Mouse (Mus musculus): Measurements from ENCODE around the gene Dppa4.

The Dppa4 gene

GRCm38 (mm10) chr16:48323602-48324345, 40.2 kb downstream of the Dppa4 start:
- DNase-seq (ENCODE audit: low spot score in 2 of 2), result no peak

- DNase-seq (ENCODE audit: low spot score in 2 of 2), result no peak
Measured at GRCm38 (mm10) chr16:48326903-48327302, 43.4 kb downstream of the Dppa4 start.

- no peak for DNase-seq (ENCODE audit: low spot score in 2 of 2)
Measured at GRCm38 (mm10) chr16:48328420-48328819, 44.9 kb downstream of the Dppa4 start.

- DNase-seq (ENCODE audit: low spot score in 2 of 2), result no peak
Measured at GRCm38 (mm10) chr16:48331822-48332221, 48.3 kb downstream of the Dppa4 start.

GRCm38 (mm10) chr16:48335326-48335725, 51.8 kb downstream of the Dppa4 start:
- DNase-seq (ENCODE audit: low spot score in 2 of 2), result no peak
